Mouse (Mus musculus): ENCODE measurements around the gene Ccndbp1.
"Not testable (repeated sequence)": the region's sequence is repeated elsewhere in the genome, so short reads cannot be mapped to it uniquely, and the experiment has no call there.

The Ccndbp1 gene

GRCm38 (mm10) chr2:121007925-121008663 lies at the start of gene Ccndbp1:
Gene Ccndbp1 (plus strand): TSS chr2:121008403.
- DNase-seq (ENCODE audit: low spot score in 2 of 2) = peak; percentile 65 to 82

- no peak for DNase-seq (ENCODE audit: low spot score in 2 of 2)
Measured at GRCm38 (mm10) chr2:120959363-120959762, 48.8 kb upstream of the Ccndbp1 start.

- DNase-seq (ENCODE audit: low spot score in 2 of 2) = no peak
Measured at GRCm38 (mm10) chr2:120959827-120960226, 48.4 kb upstream of the Ccndbp1 start.

- DNase-seq (ENCODE audit: low spot score in 2 of 2) = no peak
Measured at GRCm38 (mm10) chr2:120960261-120960660, 47.9 kb upstream of the Ccndbp1 start.

DNA sequence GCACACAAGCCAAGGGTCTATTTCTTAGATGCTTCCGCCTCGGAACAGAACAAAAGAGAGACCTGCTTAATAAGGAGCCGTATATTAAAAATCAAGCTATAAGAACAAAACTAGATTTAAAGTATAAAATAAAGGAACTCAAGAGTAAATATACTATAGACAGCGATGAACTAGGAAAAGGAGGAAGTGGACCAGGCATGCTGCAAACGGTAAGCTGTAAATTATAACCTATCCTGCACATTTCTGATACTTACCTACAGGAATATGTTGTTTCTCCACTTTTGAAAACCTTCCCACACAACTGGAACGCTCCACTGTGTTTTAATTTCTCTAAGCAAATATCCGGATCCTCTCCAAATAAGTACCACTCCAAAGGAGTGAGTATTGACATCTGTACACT lies 45.1 kb upstream of the Ccndbp1 start:
- no peak for DNase-seq (ENCODE audit: low spot score in 2 of 2)

DNA sequence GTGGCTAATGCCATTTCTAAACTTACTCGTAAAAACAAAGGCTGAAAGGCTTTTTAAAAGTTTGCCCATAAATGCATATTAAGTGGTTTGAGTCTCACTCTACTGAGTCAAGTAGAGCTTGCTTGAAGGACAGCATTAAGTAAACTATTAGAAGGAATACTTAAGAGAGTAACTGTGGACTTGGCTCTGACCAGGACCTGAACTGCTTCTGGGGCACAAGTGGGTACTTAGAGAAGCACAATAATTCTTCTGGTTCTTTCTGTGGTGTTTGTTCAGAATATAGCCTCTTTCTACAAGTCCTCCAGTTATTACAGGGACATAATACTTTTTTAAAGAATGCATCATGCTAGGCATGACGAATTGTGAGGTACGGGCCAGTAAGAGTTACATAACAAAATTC lies 42.7 kb upstream of the Ccndbp1 start:
- DNase-seq (ENCODE audit: low spot score in 2 of 2) = no peak

- DNase-seq (ENCODE audit: low spot score in 2 of 2) = peak in 1 of 2 experiments; percentile 17
Measured at GRCm38 (mm10) chr2:120970045-120970539, 38.1 kb upstream of the Ccndbp1 start.

GRCm38 (mm10) chr2:120970559-120971080 lies 37.6 kb upstream of the Ccndbp1 start, which contains the start of gene Ubr1:
Gene Ubr1 (minus strand): TSS chr2:120970715.
- DNase-seq (ENCODE audit: low spot score in 2 of 2) = peak; percentile 49 to 79

- DNase-seq (ENCODE audit: low spot score in 2 of 2) = no peak
Measured at GRCm38 (mm10) chr2:120971766-120972165, 36.4 kb upstream of the Ccndbp1 start.

DNA sequence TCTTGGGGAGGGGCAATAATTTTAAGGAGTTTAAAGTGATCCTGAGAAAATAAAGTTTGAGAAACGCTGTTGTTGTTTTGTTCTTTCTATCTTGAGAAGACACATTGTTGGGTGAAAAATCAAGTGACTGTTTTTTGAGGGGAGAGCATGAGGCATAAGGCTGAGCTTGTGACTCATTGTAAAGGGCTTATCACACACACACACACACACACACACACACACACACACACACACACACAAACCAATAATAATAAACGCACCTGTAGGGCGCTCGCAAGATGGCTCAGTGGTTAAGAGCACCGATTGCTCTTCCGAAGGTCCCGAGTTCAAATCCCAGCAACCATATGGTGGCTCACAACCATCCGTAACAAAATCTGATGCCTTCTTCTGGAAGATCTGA lies 35.9 kb upstream of the Ccndbp1 start:
- not testable (repeated sequence) for DNase-seq (ENCODE audit: low spot score in 2 of 2)

DNA sequence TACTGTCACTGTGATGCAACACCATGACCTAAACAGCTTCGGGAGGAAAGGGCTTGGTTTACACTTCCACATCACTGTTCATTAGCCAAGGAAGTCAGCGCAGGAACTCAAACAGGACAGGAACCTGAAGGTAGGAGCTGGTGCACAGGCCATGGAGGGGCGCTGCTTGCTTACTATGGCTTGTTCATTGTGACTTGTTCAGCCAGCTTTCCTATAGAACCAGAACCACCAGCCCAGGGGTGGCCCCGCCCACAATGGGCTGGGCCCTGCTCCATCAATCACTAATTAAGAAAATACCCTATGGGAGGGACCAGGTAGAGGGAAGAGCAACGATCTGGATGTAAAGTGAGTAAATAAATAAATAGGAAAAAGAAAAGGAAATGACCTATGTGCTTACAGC lies 35.2 kb upstream of the Ccndbp1 start:
- DNase-seq (ENCODE audit: low spot score in 2 of 2) = no peak

DNA sequence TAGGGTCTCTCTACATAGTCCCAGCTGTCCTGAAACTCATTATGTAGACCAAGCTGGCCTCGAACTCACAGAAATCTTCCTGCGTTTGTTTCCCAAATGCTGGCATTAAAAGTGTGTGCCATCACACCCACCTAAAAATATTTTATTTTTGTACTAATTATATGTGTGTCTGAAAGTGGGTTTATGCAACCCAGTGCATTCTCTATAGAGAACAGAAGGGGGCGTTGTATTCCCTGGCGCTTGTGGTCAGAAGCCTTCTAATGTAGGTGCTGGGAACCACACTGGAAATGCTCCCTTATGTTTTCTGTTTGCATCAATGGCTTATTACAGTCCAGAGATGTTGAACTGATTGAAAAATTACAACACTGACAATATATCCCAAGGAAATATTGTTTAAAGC lies 31.9 kb upstream of the Ccndbp1 start:
- DNase-seq (ENCODE audit: low spot score in 2 of 2) = no peak

- peak in 1 of 2 experiments; percentile 46 for DNase-seq (ENCODE audit: low spot score in 2 of 2)
Measured at GRCm38 (mm10) chr2:120976990-120977925, 30.9 kb upstream of the Ccndbp1 start, which contains the start of gene Tmem62. Gene Tmem62 (plus strand): TSS chr2:120977017.

DNA sequence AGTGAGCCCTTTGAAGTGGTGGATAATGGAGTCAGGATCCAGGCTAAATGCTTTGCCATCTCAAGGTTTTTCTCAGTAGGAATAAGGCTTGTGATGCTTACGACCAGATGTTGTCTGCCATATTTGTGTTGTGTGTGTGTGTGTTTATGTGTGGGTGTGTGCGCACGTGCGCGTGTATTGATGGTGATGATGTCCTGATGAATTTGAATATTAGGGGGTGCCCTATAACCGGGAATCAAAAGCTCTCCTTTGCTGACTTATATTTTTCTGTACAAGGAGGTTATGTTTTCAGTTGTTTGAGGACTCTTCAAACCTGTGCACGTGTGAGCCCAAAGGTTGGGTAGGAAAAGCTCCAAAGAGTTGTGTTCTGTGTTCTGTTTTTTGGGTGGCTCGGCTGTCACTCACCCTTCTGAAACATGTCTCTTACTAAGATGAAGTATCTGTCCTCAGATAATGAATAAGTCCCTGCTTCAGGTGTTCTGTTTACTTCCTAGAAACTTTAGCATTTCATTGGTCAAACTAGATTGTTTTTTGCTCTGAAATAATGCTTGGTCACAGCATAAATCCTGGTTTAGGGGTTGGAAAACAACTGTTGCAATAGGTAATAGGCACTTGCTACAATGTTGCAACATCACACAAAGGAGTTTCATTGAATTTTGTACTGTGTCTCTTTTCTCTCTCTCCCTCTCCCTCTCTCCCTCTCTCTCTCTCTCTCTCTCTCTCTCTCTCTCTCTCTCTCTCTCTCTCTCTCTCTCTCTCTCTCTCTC lies 30.1 kb upstream of the Ccndbp1 start:
- no peak for DNase-seq (ENCODE audit: low spot score in 2 of 2)

DNA sequence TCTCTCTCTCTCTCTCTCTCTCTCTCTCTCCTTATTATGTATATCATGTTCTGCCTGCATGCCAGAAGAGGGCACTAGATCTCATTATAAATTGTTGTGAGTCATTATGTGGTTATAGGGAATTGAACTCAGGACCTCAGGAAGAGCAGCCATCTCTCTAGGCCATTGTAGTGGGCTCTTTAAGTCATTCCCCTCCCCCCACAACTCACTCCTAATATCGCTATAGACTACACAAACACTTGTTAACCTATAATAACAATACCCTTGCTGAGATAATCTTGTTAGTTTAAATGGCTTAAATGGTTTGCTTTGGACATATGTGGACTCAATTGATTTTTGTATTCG lies 29.5 kb upstream of the Ccndbp1 start:
- no peak for DNase-seq (ENCODE audit: low spot score in 2 of 2)

DNA sequence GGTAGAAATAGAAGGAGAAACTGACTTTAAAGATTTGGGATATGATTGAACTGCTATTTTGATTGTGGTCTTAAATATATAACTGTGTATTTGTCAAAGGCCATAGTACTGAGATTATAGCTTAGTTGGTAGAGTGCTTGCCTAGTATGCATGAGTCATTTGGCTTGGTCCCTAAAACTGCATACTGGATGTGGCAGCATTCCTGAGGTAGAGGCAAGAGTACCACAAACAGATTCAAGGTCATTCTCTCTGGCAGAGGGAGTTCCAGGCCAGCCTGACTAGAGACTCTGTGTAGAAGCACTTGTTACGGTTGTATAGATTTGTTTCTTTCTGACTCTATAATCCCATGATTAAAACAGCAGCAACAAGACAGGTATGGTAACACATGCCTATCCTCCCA lies 28.4 kb upstream of the Ccndbp1 start:
- DNase-seq (ENCODE audit: low spot score in 2 of 2) = no peak

GRCm38 (mm10) chr2:120980861-120981260 lies 27.3 kb upstream of the Ccndbp1 start:
- no peak for DNase-seq (ENCODE audit: low spot score in 2 of 2)

DNA sequence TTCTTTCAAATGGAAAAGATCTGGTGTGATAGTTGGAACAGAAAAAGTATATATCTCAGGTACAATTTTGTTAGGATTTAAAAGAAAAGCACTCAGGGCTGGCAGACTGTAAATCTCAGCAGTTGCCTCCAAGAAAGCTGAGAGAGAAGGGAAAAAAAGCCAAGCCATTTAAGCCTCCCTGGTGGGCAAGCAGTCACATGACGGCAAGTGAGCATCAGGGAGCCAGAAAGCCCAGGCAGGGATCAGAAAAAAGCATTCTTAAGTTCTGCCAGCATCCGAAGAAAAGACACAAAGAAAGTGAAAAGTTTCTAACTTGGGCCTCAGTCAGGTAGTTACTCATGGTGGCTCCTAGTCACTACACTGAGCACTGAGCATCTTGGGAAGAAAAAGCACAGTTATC lies 24.6 kb upstream of the Ccndbp1 start:
- DNase-seq (ENCODE audit: low spot score in 2 of 2) = no peak

- no peak for DNase-seq (ENCODE audit: low spot score in 2 of 2)
Measured at GRCm38 (mm10) chr2:120985241-120985640, 23.0 kb upstream of the Ccndbp1 start.

GRCm38 (mm10) chr2:120991196-120991595 lies 17.0 kb upstream of the Ccndbp1 start:
- no peak for DNase-seq (ENCODE audit: low spot score in 2 of 2)

- not testable (repeated sequence) for DNase-seq (ENCODE audit: low spot score in 2 of 2)
Measured at GRCm38 (mm10) chr2:120996607-120997006, 11.6 kb upstream of the Ccndbp1 start.
